Mouse (Mus musculus) lung, adult 2 months (tissue): Measurements from ENCODE around the gene Nr4a1. TPM values are rescaled to one million over a fixed set of nuclear protein-coding genes. Genes with fewer than 3 reads are reported as not detected.

Experiments used
- DNase-seq: peaks from one replicate; pipeline ENCODE4 v3.0.0; 2022
- H3K4me1 ChIP-seq: fragments of 200-500 bp; 2 replicates; pipeline ENCODE4 v1.6.1; 2011; ENCODE audit warnings: low read length; ENCODE audit not compliant: control insufficient read depth, insufficient read depth
- H3K4me3 ChIP-seq: fragments of 200-500 bp; replicated peaks from 2 replicates; pipeline ENCODE3; 2011; ENCODE audit warnings: low read depth, mild to moderate bottlenecking, control low read depth, low read length; ENCODE audit errors: extremely low read depth
- CTCF ChIP-seq: fragments of 200-500 bp; IDR thresholded peaks from 2 replicates; pipeline ENCODE4 v1.5.1; 2011; ENCODE audit warnings: mild to moderate bottlenecking, low read length, control low read depth; ENCODE audit not compliant: insufficient read depth
- POLR2A ChIP-seq: fragments of 200-500 bp; IDR thresholded peaks from 2 replicates; pipeline ENCODE4 v1.6.1; 2011; ENCODE audit warnings: low read depth, mild to moderate bottlenecking, control low read depth, low read length, borderline replicate concordance; ENCODE audit errors: extremely low read depth
- WGBS: fragments of 180-500 bp; shearing (Covaris S2); methylation state at CpG from one replicate; pipeline ENCODE4 v1.1.7; 2018; 5-methylcytosine and 5-hydroxymethylcytosine counted together
- polyA plus RNA-seq: library from polyadenylated mRNA; depleted of rRNA; stranded (reverse); fragments of >200 nt; gene quantifications from 2 replicates; pipeline ENCODE4 v1.2.3, GENCODE M21; 2012; rRNA removed

Gene Nr4a1
- polyA plus RNA-seq, 1 experiment = 40.0 TPM

DNA sequence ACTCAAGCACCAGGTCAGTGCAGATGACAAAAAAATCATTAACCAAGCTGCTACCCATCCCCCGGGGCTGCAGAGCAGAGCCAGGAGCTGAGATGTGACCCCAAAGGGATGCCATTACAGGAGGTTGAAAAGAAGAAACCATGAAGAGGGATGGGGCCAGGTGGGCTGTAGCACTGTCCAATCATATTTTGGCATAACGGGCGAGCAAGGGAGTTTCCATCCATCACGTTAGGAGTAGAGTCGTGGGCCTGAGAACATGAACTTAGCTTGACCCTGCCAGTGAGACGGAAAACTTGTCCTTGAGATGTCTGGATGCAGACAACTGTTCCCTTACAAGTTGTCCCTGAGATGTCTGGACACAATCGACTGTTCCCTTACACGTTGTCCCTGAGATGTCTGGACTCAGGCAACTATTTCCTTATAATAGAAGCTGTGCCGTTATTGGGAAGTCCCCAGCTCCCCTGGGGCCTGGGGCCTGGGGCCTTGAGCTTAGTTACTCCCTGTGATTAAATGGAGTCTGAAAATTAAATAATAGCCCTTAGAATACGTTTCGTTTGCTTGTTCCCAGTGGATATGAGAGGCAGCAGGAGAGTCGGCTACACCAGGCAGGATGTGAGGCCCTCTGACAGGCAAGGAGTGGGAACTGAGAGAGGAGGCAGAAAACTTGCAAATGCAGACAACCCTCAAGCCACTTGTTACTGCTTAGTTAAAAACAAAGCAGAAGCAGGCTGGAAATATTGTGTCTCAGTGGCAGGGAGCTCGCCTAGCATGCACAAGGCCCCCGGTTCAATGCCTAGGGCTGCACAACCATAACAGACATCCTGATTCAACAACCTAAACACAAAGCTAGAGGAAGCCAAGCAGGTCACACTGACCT lies 65.1 kb downstream of the Nr4a1 start:
- DNase-seq = no peak
- Histone ChIP-seq H3K4me1 (peaks cover 13% of the 10 kb centered on the region), H3K4me3 (no peak overlapping the region)
- WGBS = 59% methylated on average over 14 of the region's 14 CpGs
- no peak for TF ChIP-seq CTCF
- TF ChIP-seq POLR2A = no peak

DNA sequence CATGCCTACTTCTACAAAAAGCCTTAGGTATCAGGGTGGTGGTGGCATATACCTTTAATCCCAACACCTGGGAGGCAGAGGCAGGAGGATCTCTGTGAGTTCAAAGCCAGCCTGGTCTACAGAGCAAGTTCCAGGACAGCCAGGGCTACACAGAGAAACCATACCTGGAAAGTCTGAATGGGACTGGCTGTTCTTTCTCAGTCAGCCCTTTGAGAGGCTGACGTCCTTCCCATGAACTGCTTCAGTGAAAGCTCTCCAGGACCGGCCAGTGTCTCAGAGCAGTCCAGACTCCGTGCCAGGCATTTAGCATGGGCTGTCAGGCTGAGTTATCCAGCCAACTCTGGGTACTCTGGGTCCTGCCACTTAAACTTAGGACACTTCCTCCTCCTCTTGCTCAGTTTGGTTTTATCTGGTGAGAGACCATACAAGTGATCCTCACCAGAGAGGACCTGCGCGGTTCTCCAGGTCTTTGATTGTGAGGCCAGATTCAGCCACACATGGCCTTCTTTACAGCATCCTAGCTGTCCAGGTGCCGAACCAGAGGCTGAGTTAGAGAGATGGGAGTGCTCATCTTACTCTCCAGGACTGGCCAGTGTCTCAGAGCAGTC lies 66.0 kb downstream of the Nr4a1 start:
- no peak for DNase-seq
- TF ChIP-seq CTCF (no peak), POLR2A (no peak)
- 45% methylated on average over 6 of the region's 6 CpGs for WGBS
- no peak overlapping the region for H3K4me3 ChIP-seq
- peaks cover 13% of the 10 kb centered on the region for H3K4me1 ChIP-seq

DNA sequence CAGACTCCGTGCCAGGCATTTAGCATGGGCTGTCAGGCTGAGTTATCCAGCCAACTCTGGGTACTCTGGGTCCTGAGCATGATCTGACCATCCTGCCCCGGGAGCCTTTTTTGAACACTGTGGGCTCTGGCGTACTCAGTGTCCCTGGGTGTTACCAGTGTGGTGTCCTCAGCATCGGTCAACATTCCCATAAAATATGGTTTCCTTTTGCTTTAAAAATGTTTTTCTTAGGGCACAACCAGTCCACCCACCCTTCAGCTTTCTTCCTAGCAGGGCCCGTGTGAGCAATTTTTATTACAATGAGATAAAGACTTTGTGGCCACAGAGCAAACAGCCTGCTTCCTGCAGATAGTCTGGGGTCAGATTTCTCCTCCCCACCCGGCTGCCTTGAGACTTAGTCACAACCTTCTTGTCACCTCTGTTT lies 66.6 kb downstream of the Nr4a1 start:
- H3K4me1 ChIP-seq = peaks cover 13% of the 10 kb centered on the region
- 29% methylated on average over 6 of the region's 6 CpGs for WGBS
- no peak for TF ChIP-seq POLR2A
- TF ChIP-seq CTCF = no peak
- DNase-seq = no peak
- no peak overlapping the region for H3K4me3 ChIP-seq

GRCm38 (mm10) chr15:101321126-101321525 lies 67.1 kb downstream of the Nr4a1 start:
- peaks cover 13% of the 10 kb centered on the region for H3K4me1 ChIP-seq
- WGBS = 28% methylated on average over 5 of the region's 5 CpGs
- DNase-seq = no peak
- no peak for TF ChIP-seq POLR2A
- no peak for TF ChIP-seq CTCF
- no peak overlapping the region for H3K4me3 ChIP-seq

DNA sequence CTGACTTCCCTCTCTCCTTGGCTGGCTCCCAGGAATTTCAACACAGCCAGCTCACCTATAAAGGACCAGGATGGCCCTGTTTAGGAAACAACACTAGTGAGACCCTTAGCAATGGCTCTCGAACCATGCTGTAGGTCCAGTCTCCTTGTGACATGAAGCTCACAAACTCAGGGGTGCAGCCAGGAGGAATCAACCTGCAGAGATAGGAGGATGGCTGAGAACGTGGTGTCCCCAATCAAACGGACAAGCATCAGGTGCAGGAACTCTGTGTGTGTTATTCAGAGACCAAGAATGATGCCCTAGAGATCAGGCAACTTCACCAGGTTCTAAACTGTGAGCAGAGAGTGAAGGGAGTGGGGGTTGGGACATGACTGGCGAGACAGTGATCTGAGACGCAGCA lies 68.0 kb downstream of the Nr4a1 start:
- TF ChIP-seq CTCF (no peak), POLR2A (no peak)
- WGBS = 87% methylated on average over 5 of the region's 5 CpGs
- no peak overlapping the region for H3K4me3 ChIP-seq
- H3K4me1 ChIP-seq = peaks cover 12% of the 10 kb centered on the region
- DNase-seq = no peak

GRCm38 (mm10) chr15:101322640-101323039 lies 68.6 kb downstream of the Nr4a1 start:
- no peak for TF ChIP-seq POLR2A
- no peak for TF ChIP-seq CTCF
- 96% methylated on average over 7 of the region's 7 CpGs for WGBS

GRCm38 (mm10) chr15:101323511-101323910 lies 69.4 kb downstream of the Nr4a1 start:
- Histone ChIP-seq H3K4me3 (no peak overlapping the region), H3K4me1 (peaks cover 10% of the 10 kb centered on the region)
- TF ChIP-seq POLR2A (no peak), CTCF (no peak)
- WGBS = 95% methylated on average over 5 of the region's 5 CpGs
- DNase-seq = no peak

More at GRCm38 (mm10) chr15:101322640-101323039, 68.6 kb downstream of the Nr4a1 start:
- DNase-seq = no peak
- Histone ChIP-seq H3K4me3 (no peak overlapping the region), H3K4me1 (peaks cover 10% of the 10 kb centered on the region)

Other genes with a start within 250 kb of the Nr4a1 start
- 0.15 and 0.22 TPM in 2 replicates for gene Gm47841, start 206.9 kb upstream of the Nr4a1 start, polyA plus RNA-seq
- 9.3 and 10.6 TPM in 2 replicates for gene Fignl2, start 175.7 kb upstream of the Nr4a1 start, polyA plus RNA-seq
- 0.10 and 0.28 TPM in 2 replicates for gene Ankrd33, start 138.5 kb upstream of the Nr4a1 start, polyA plus RNA-seq
- 672 and 695 TPM in 2 replicates for gene Acvrl1, start 125.7 kb upstream of the Nr4a1 start, polyA plus RNA-seq
- gene Acvr1b, start 80.2 kb upstream of the Nr4a1 start, polyA plus RNA-seq = 45.8 and 57.2 TPM in 2 replicates
- 36.6 and 58.8 TPM in 2 replicates for gene Grasp, start 30.1 kb upstream of the Nr4a1 start, polyA plus RNA-seq
- gene Atg101, start 30.0 kb downstream of the Nr4a1 start, polyA plus RNA-seq = 36.1 and 38.6 TPM in 2 replicates
- 35.1 and 39.4 TPM in 2 replicates for gene 6030408B16Rik, start 38.9 kb downstream of the Nr4a1 start, polyA plus RNA-seq
- 130 and 155 TPM in 2 replicates for gene Krt80, start 115.9 kb downstream of the Nr4a1 start, polyA plus RNA-seq
- 136 and 143 TPM in 2 replicates for gene Krt7, start 156.8 kb downstream of the Nr4a1 start, polyA plus RNA-seq
- 0.24 and 0.44 TPM in 2 replicates for gene Krt87, start 184.5 kb downstream of the Nr4a1 start, polyA plus RNA-seq
- gene Krt88, start 193.5 kb downstream of the Nr4a1 start, polyA plus RNA-seq = not detected in 2 replicates
- gene Krt81, start 209.5 kb downstream of the Nr4a1 start, polyA plus RNA-seq = not detected in 2 replicates
- gene Krt86, start 219.2 kb downstream of the Nr4a1 start, polyA plus RNA-seq = 0.09 and 0.12 TPM in 2 replicates
- gene Krt83, start 237.2 kb downstream of the Nr4a1 start, polyA plus RNA-seq = 0.06 and 0.25 TPM in 2 replicates